Mouse (Mus musculus): ENCODE results near the gene Rabggtb.

Rabggtb gene

GRCm38 (mm10) chr3:153917200-153917599 lies 4.4 kb upstream of the Rabggtb start:
- DNase-seq (ENCODE audit: low spot score): no peak

- DNase-seq (ENCODE audit: low spot score): no peak
Observed at GRCm38 (mm10) chr3:153913510-153914243, 868 bp upstream of the Rabggtb start.

GRCm38 (mm10) chr3:153911882-153912440 lies 848 bp downstream of the Rabggtb start:
- DNase-seq (ENCODE audit: low spot score): no peak

GRCm38 (mm10) chr3:153911197-153911881 lies 1.5 kb downstream of the Rabggtb start:
- DNase-seq (ENCODE audit: low spot score): no peak

GRCm38 (mm10) chr3:153910489-153910888 lies 2.3 kb downstream of the Rabggtb start:
- no peak for DNase-seq (ENCODE audit: low spot score)

GRCm38 (mm10) chr3:153908919-153909318 lies 3.9 kb downstream of the Rabggtb start:
- no peak for DNase-seq (ENCODE audit: low spot score)

- no peak for DNase-seq (ENCODE audit: low spot score)
Observed at GRCm38 (mm10) chr3:153906136-153906871, 6.5 kb downstream of the Rabggtb start, which contains the start of gene Msh4. Gene Msh4, minus strand, starts transcription at chr3:153906138.

GRCm38 (mm10) chr3:153905251-153906135 lies 7.3 kb downstream of the Rabggtb start:
- DNase-seq (ENCODE audit: low spot score): no peak

- DNase-seq (ENCODE audit: low spot score): peak; percentile 45
Observed at GRCm38 (mm10) chr3:153904586-153904985, 8.2 kb downstream of the Rabggtb start.

- no peak for DNase-seq (ENCODE audit: low spot score)
Observed at GRCm38 (mm10) chr3:153902595-153902994, 10.2 kb downstream of the Rabggtb start.

- DNase-seq (ENCODE audit: low spot score): no peak
Observed at GRCm38 (mm10) chr3:153901904-153902303, 10.9 kb downstream of the Rabggtb start.

GRCm38 (mm10) chr3:153897216-153897615 lies 15.6 kb downstream of the Rabggtb start:
- DNase-seq (ENCODE audit: low spot score): no peak

- DNase-seq (ENCODE audit: low spot score): no peak
Observed at GRCm38 (mm10) chr3:153895454-153895853, 17.4 kb downstream of the Rabggtb start.

- no peak for DNase-seq (ENCODE audit: low spot score)
Observed at GRCm38 (mm10) chr3:153889188-153889781, 23.5 kb downstream of the Rabggtb start.

- no peak for DNase-seq (ENCODE audit: low spot score)
Observed at GRCm38 (mm10) chr3:153888141-153888540, 24.7 kb downstream of the Rabggtb start.

GRCm38 (mm10) chr3:153886296-153886695 lies 26.5 kb downstream of the Rabggtb start:
- DNase-seq (ENCODE audit: low spot score): no peak

- DNase-seq (ENCODE audit: low spot score): no peak
Observed at GRCm38 (mm10) chr3:153871396-153871795, 41.4 kb downstream of the Rabggtb start.

GRCm38 (mm10) chr3:153867149-153868136 lies 45.4 kb downstream of the Rabggtb start:
- no peak for DNase-seq (ENCODE audit: low spot score)

GRCm38 (mm10) chr3:153864636-153865429 lies 48.0 kb downstream of the Rabggtb start:
- DNase-seq (ENCODE audit: low spot score): no peak
